Mouse (Mus musculus) spleen, adult 18-20 months (tissue): ENCODE results near the gene BC067074.

Experiments
- DNase-seq, 2 experiments: peaks; one replicate each; pipeline ENCODE4 v3.0.0; 2022; ENCODE audit warnings: mixed read lengths in 2 of 2

Gene BC067074

GRCm38 (mm10) chr13:113324241-113324640 lies 31.3 kb downstream of the BC067074 start:
- DNase-seq = no peak

GRCm38 (mm10) chr13:113325678-113326077 lies 32.7 kb downstream of the BC067074 start:
- DNase-seq = no peak

GRCm38 (mm10) chr13:113332256-113332655 lies 39.3 kb downstream of the BC067074 start:
- no peak for DNase-seq

GRCm38 (mm10) chr13:113333374-113333773 lies 40.4 kb downstream of the BC067074 start:
- no peak for DNase-seq

- DNase-seq = no peak
These were observed 41.0 kb downstream of the BC067074 start for GRCm38 (mm10) chr13:113333931-113334330.

- no peak for DNase-seq
These were observed 41.8 kb downstream of the BC067074 start for GRCm38 (mm10) chr13:113334773-113335172.

- DNase-seq = peak in 1 of 2 experiments; percentile 58
These were observed 44.4 kb downstream of the BC067074 start for GRCm38 (mm10) chr13:113337223-113337858.

GRCm38 (mm10) chr13:113340644-113341043 lies 47.7 kb downstream of the BC067074 start:
- no peak for DNase-seq

- DNase-seq = no peak
These were observed 48.2 kb downstream of the BC067074 start for GRCm38 (mm10) chr13:113341161-113341560.

- DNase-seq = no peak
These were observed 49.5 kb downstream of the BC067074 start for GRCm38 (mm10) chr13:113342355-113342919.

GRCm38 (mm10) chr13:113350743-113351430 lies 57.9 kb downstream of the BC067074 start:
- no peak for DNase-seq

GRCm38 (mm10) chr13:113353546-113353945 lies 60.6 kb downstream of the BC067074 start:
- DNase-seq = no peak

- no peak for DNase-seq
These were observed 61.0 kb downstream of the BC067074 start for GRCm38 (mm10) chr13:113353955-113354354.

- DNase-seq = no peak
These were observed 62.1 kb downstream of the BC067074 start for GRCm38 (mm10) chr13:113355022-113355421.

- no peak for DNase-seq
These were observed 64.6 kb downstream of the BC067074 start for GRCm38 (mm10) chr13:113357438-113358144.

GRCm38 (mm10) chr13:113359676-113360075 lies 66.7 kb downstream of the BC067074 start:
- DNase-seq = no peak

GRCm38 (mm10) chr13:113365976-113366375 lies 73.0 kb downstream of the BC067074 start:
- DNase-seq = no peak

- no peak for DNase-seq
These were observed 76.1 kb downstream of the BC067074 start for GRCm38 (mm10) chr13:113368931-113369579.

GRCm38 (mm10) chr13:113369622-113370021 lies 76.7 kb downstream of the BC067074 start:
- DNase-seq = no peak

GRCm38 (mm10) chr13:113373291-113374083 lies 80.5 kb downstream of the BC067074 start:
- DNase-seq = no peak

- DNase-seq = no peak
These were observed 81.1 kb downstream of the BC067074 start for GRCm38 (mm10) chr13:113374084-113374405.

- DNase-seq = no peak
These were observed 84.7 kb downstream of the BC067074 start for GRCm38 (mm10) chr13:113377631-113378030.
